Mouse (Mus musculus): ENCODE data around the gene Cadm4.
A peak's percentile ranks its signal among the peaks of the same experiment; 100 is the strongest.
"Not testable (repeated sequence)": the region's sequence is repeated elsewhere in the genome, so short reads cannot be mapped to it uniquely, and the experiment has no call there.

The Cadm4 gene

DNA sequence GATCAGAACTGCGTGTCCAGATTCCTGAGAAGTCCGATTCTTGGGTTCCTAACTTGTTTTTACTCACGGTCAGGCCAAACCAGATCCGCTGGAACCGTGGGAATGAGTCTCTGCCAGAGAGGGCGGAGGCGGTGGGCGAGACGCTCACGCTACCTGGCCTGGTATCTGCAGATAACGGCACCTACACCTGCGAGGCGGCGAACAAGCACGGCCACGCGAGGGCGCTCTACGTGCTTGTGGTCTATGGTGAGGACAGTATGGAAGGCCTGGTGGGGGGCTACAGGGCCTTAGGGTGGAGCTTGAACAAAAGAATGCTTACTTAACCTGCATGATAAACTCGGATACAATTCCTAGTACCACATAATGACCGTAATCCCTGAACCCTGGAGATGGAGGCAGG, 19.7 kb downstream of the Cadm4 start:
- DNase-seq (ENCODE audit: low read depth, low spot score): peak; percentile 55

DNA sequence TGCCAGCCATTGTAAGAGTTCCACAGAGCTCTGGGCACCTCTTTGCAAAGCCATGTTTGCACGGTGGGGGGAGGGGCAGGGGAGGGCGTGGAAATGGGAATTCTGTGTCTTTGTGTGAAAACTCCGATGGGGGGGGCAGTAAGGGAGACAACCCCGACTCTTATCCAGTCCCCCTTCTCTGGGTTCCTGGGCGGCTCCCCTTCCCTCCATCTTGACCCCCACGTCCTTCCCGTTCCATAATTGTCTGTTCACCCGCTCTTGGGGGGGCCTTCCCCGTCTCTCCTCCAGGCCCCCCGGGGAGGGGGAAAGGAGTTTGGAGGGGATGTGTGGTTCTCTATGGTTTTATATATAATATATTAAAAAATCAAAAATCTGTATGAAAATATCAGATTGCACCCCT, 22.2 kb downstream of the Cadm4 start:
- no peak for DNase-seq (ENCODE audit: low read depth, low spot score)

DNA sequence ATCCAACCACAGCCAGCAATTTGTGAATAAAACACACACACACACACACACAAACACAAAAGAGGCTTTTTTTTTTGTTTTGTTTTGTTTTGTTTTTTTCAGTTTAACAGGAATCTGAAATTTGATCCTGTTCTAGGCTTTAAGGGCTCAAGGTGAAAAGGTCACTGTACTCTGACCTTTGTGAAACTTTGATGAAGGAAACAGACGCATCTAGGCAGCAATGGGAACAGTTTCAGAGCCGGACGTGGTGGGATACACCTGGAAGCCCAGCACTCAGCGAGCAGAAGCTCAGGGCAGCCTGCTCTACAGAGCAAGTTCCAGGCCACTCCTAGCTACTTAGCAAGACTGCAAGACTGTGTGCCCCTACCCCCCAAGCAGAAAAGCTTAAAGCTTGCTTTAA, 23.0 kb downstream of the Cadm4 start:
- DNase-seq (ENCODE audit: low read depth, low spot score): no peak

GRCm38 (mm10) chr7:24505447-24506064, 23.7 kb downstream of the Cadm4 start:
- DNase-seq (ENCODE audit: low read depth, low spot score): no peak

DNA sequence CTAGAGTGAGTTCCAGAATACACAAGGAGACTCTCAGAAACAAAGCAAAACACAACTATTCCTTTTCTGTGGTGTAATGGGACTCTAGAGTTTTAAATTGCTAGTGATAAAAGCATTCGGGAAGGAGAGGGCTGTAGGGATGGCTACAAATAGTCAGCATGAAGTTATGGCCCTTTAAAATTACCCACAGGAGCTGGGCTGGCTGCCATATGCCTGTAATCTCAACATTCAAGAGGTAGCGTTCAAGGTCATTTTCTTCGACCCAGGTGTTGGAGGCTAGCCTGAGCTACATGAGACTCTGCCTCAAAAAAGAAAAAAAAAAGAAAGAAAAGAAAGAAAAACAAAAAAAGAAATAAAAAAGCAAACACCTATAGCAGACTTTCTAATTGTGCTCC, 24.2 kb downstream of the Cadm4 start:
- no peak for DNase-seq (ENCODE audit: low read depth, low spot score)

- no peak for DNase-seq (ENCODE audit: low read depth, low spot score)
Measured at GRCm38 (mm10) chr7:24506476-24506837, 24.6 kb downstream of the Cadm4 start.

- peak; percentile 60 for DNase-seq (ENCODE audit: low read depth, low spot score)
Measured at GRCm38 (mm10) chr7:24506838-24507725, 25.3 kb downstream of the Cadm4 start, which contains the start of gene Zfp428. Gene Zfp428 (plus strand): TSS chr7:24507006.

GRCm38 (mm10) chr7:24507726-24508114, 25.9 kb downstream of the Cadm4 start:
- DNase-seq (ENCODE audit: low read depth, low spot score): no peak

GRCm38 (mm10) chr7:24512355-24512754, 30.5 kb downstream of the Cadm4 start, which contains the start of gene AC161166.1:
Gene AC161166.1 (minus strand): TSS chr7:24512455.
- no peak for DNase-seq (ENCODE audit: low read depth, low spot score)

DNA sequence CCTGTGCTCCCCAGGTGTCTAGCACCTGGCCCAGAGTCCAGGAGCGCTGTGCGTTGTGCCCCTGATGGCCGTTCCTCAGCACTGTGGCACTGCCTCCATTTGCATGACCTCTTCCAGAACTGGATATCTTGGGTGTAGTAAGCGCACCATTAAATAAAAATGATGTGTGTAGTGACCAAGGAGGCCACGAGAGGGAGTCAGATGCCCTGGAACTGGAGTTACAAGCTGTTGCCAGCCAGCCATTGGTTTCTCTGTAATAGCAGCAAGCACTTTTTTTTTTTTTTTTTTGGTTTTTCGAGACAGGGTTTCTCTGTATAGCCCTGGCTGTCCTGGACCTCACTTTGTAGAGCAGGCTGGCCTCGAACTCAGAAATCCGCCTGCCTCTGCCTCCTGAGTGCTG, 34.5 kb downstream of the Cadm4 start:
- not testable (repeated sequence) for DNase-seq (ENCODE audit: low read depth, low spot score)

DNA sequence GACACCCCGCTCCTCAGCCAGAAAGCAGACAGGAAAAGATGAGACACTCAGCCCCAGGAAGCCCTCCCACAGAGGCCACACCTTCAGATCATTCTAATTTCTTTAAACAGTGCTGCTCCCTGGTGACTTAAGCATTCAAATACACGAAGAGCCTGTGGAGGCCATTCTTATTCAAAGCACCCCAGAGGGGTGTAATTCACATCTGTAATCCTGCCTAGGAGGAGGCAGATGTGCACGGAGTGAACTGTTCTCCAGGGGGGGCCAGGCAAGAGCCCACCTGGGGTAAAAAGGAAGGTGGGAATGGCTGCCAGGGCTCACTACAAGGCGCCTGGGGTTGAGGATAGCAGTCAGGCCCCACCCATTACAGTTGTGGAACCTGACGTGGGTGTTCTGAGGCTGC, 35.3 kb downstream of the Cadm4 start:
- peak; percentile 35 for DNase-seq (ENCODE audit: low read depth, low spot score)

- DNase-seq (ENCODE audit: low read depth, low spot score): no peak
Measured at GRCm38 (mm10) chr7:24517654-24518053, 35.8 kb downstream of the Cadm4 start.

- no peak for DNase-seq (ENCODE audit: low read depth, low spot score)
Measured at GRCm38 (mm10) chr7:24519130-24519529, 37.3 kb downstream of the Cadm4 start.

DNA sequence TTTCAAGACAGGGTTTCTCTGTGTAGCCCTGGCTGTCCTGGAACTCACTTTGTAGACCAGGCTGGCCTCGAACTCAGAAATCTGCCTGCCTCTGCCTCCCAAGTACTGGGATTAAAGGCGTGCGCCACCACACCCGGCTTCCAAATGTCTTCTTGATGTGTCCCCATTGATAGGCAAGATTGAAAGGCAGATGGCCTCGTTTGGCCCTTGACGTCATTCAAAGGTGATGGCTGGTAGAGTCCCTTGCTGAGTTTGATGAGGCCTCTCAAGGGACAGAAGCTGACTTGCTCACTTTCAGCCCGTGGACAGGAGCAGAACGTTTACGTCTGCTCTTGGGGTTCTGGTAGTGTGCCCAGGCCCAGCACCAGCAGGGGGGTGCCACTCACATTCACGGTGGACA, 38.2 kb downstream of the Cadm4 start:
- not testable (repeated sequence) for DNase-seq (ENCODE audit: low read depth, low spot score)

DNA sequence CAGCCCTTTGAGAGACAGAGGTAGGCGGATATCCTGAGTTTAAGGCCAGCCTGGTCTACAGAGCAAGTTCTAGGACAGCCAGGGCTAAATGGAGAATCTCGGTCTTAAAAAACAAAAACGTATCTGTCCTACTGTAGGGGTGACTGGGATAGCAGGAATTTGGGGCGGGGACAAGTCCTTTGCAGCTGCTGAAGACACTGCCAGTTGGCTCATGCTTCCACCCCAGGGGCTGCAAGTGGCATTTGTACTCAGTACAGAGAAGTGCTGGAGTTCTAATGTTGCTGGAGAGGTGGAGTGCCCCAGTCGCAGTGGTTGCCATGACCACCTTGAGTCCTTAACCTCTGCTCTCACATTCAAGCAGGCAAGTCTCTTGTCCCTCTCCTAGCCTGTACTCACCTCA, 41.0 kb downstream of the Cadm4 start:
- no peak for DNase-seq (ENCODE audit: low read depth, low spot score)

DNA sequence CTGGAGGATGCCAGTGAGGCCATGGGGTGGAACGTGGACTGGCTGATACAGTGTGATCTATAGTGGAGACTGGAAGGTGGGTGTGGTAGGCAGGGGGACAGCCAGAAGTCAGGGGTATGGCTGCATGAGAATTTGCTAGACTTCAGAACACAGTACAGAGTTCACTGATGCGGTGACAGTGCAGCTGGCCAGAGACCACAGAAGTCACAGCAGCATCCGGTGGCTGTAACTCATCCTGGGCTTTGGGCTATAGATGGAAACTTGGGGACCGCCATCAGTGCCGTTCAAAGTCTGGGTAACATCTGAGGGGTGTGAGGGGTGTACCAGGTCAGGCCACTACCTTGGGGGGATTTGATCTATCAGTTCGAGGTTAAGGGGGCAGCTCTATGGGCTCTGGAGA, 41.9 kb downstream of the Cadm4 start:
- DNase-seq (ENCODE audit: low read depth, low spot score): no peak

DNA sequence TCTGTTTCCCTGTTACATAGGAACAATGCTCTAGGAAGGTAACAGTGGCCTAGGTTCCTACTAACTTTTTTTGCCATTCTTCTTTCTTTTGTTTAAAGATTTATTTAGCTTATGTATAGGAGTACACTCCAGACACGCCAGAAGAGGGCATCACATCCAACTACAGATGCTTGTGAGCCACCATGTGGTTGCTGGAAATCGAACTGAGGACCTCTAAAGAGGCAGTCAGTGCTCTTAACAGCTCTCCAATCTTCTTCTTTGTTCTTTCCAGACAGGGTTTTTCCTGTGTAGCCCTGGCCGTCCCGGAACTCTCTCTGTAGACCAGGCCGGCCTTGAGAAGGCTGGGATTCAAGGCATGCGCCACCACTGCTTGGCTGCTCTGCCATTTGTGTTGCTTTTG, 43.2 kb downstream of the Cadm4 start:
- no peak for DNase-seq (ENCODE audit: low read depth, low spot score)

DNA sequence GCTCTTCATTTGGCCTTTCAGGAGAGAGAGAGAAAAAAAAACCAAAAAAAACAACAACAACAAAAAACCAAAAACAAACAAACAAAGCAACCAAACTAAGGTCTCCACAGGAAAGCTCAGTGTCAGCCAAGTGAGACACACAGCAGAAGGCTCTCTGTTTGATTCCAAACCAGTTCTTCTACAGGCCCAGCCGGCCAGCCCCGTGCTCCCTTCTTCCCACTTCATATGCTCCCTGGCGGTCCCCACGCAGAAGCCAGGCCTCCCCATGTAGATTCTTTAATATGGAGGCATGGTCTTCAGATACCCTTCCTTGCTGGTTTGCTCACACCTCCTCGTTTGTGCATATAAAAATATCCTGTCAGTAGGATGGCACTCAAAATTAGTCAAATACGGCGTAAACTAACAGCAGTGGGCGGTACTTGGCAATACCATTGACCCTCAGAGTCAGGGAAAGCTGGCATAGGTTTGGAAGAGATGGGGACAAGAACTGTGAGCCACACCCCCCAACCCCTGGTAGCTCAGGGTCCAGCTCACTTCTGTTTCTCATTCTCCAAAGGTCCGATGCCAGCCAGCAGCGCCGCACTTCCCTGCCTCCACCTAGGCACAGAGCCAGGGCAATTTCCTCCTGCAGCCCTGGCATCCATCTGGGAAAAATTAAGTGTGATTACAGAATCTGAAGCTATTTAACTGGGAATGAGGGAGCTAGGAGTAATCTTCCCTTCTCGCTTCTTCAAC, 44.0 kb downstream of the Cadm4 start:
- no peak for DNase-seq (ENCODE audit: low read depth, low spot score)

DNA sequence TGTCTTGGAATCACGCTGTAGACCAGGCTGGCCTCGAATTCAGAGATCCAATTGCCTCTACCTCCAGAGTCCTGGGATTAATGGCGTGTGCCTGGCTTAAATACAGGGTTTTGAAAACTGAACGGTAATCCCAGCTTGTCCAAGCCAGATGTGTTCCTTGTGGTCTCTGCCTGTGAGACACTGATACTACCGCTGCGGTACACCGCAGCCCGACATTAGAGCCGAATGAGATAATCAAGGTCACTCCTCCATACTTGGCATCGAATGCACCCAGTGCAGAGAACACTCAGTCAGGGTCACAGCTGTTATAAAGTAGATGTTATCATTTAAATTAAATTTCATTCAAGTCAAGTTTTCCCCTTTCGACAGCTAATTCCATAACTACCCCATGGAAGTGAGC, 47.0 kb downstream of the Cadm4 start:
- no peak for DNase-seq (ENCODE audit: low read depth, low spot score)

DNA sequence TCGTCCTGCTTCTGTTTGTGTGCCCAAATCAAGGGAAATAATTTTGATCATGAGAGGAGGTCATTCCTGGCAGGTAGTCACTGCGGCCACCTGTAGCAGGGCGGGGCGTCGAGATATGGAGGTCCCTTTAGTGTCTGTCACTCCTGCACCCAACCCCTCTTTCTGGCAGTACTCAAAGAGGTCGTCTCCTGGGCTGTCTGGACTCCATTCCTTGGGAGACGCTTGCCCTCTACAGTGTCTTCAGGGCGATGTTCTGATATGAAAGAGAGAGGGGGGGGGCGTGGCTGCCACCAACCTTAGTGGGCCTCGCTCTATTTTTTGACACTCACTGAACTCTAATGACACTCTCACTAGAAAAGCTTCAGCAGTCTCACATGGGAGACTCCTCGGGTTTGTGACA, 47.8 kb downstream of the Cadm4 start:
- no peak for DNase-seq (ENCODE audit: low read depth, low spot score)

DNA sequence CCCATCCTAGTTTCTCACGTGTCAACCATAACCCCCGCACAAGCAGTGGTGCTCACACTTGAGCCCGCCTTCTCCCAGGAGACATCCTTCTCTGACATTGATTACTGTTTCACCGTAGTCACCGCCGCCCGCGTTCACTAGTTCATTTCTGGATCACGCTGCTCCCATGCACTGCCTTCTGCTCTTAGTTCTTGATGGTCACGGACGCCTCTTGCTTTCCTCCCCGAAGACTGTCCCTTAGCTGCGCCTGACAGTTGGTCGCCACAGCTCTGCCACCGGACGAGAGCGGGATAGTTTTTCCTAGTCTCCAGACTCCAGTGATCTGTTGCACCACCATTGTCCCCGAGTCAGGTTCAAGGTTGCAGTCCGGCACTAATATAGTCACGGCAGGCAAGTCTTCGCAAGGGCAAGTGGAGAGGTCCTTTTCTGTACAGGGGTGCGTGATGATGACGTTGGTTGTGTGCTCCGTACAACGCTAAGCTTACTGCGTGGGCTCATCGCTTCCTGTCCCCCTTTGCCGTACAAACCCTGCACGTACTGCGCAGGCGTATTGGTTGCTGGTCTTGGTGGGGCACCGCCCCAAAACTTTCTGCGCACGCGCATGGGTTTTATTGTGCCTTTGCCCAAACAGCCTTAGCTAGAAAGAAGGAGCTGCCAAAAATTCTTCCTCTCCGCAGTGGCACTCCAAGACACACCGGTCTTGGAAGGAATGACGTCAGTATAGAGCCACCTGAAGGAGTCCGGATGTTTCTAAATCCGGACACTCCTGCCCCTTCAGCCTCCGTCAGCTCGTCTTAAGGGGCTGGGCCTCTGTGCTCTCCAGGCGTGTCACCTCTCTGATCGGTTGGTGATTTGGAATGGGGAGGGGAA, 48.5 kb downstream of the Cadm4 start, which contains the start of gene Irgq:
Gene Irgq (plus strand): TSS at position 628 of the 870 bp plus-strand sequence.
- peak; percentile 100 for DNase-seq (ENCODE audit: low read depth, low spot score)

All from CD4-positive, CD25-positive, alpha-beta regulatory T cell, adult 2 months (primary cell).